Mouse (Mus musculus) CH12.LX (cell line): ENCODE data around the gene Cwf19l1.

Source experiments
- CHD2 ChIP-seq: IDR thresholded peaks from 2 replicates; pipeline ENCODE4 v1.6.1; 2011; ENCODE audit warnings: low read length, improper control_type of control experiment
- CTCF ChIP-seq, 2 experiments: IDR thresholded peaks in 1 of 2; conservative IDR thresholded peaks in 1 of 2; 2 replicates each; pipeline ENCODE4 v1.5.1; 2011 to 2012; ENCODE audit warnings: low read depth in 2 of 2, low read length in 2 of 2, improper control_type of control experiment in 1 of 2, inconsistent platforms in 1 of 2, mild to moderate bottlenecking in 1 of 2, moderate library complexity in 1 of 2
- ELF1 ChIP-seq: IDR thresholded peaks from 2 replicates; pipeline ENCODE4 v1.6.1; 2014; ENCODE audit warnings: low read depth, mild to moderate bottlenecking, inconsistent platforms, low read length, improper control_type of control experiment
- EP300 ChIP-seq: IDR thresholded peaks from 2 replicates; pipeline ENCODE4 v1.6.1; 2011; ENCODE audit warnings: low read length, improper control_type of control experiment
- HCFC1 ChIP-seq: IDR thresholded peaks from 2 replicates; pipeline ENCODE4 v1.6.1; 2012; ENCODE audit warnings: low read depth, mild to moderate bottlenecking, inconsistent platforms, low read length, improper control_type of control experiment
- IRF4 ChIP-seq: IDR thresholded peaks from 2 replicates; pipeline ENCODE4 v1.6.1; 2014; ENCODE audit warnings: low read depth, mild to moderate bottlenecking, inconsistent platforms, low read length, improper control_type of control experiment
- JUN ChIP-seq: IDR thresholded peaks from 2 replicates; pipeline ENCODE4 v1.6.1; 2011; ENCODE audit warnings: low read depth, mild to moderate bottlenecking, low read length, improper control_type of control experiment, moderate library complexity; ENCODE audit not compliant: insufficient read depth
- NELFE ChIP-seq: IDR thresholded peaks from 2 replicates; pipeline ENCODE4 v1.6.1; 2011; ENCODE audit warnings: low read depth, low read length, improper control_type of control experiment
- POLR2AphosphoS2 ChIP-seq: IDR thresholded peaks from 2 replicates; pipeline ENCODE4 v1.6.1; 2011; ENCODE audit warnings: low read depth, low read length, improper control_type of control experiment
- SIN3A ChIP-seq: IDR thresholded peaks from 2 replicates; pipeline ENCODE4 v1.6.1; 2012; ENCODE audit warnings: low read length, improper control_type of control experiment, inconsistent platforms
- UBTF ChIP-seq: IDR thresholded peaks from 2 replicates; pipeline ENCODE4 v1.6.1; 2012; ENCODE audit warnings: low read depth, mild to moderate bottlenecking, inconsistent platforms, low read length, improper control_type of control experiment, moderate library complexity
- USF1 ChIP-seq: IDR thresholded peaks from 2 replicates; pipeline ENCODE4 v1.6.1; 2014; ENCODE audit warnings: low read depth, mild to moderate bottlenecking, inconsistent platforms, low read length, improper control_type of control experiment
- USF2 ChIP-seq: conservative IDR thresholded peaks from 2 replicates; pipeline ENCODE4 v1.6.1; 2011; ENCODE audit warnings: low read depth, low read length, improper control_type of control experiment

DNA sequence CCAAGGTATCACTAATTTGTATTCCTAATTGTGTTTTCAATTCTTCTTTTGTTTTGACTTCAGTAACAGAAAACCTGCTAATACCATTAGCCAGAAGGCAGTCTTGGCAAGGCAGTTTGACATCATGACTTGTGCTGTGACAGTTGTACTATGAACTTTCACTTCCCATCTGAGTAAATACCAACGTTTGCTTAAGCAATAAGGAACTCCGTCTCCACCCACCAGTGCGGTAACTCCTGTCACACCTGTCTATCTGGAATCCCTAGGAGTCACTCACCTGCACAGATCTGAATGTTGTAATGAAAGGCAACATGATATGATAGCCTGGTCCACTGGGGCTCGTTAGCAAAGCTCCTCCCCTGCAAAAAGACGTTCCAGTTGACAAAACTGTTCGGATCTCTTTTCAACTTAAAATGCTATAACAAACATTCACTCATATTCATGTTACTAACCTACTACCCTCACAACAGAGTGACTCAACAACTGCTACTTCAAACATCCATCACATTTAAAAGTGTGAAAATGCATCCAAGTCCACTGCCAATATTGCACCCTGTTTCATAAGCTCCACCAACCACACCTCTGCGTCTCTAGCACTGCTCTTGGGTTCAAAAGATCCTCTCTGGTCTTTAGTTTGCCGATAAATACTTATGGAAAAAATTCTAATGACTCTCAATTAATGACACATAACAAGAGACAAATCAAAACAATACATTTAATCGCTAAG lies 68.2 kb downstream of the Cwf19l1 start:
- TF ChIP-seq UBTF (no peak), IRF4 (peak; percentile 97), EP300 (peak; percentile 93), CTCF (conservative IDR thresholded peaks at IDR 0.05 in 1 of 2, IDR thresholded peaks at IDR 0.05 in 1 of 2; ENCODE audit: low read depth in 2 of 2, low read length in 2 of 2) (no peak), HCFC1 (no peak), JUN (no peak; the same call in 1 of the 2 replicates), SIN3A (peak; percentile 97), ELF1 (no peak), POLR2AphosphoS2 (no peak), USF2 (no peak), CHD2 (no peak), NELFE (no peak), USF1 (no peak)
